Mouse (Mus musculus) liver, embryonic 13.5 days (tissue): ENCODE measurements around the gene Galk2. TPM values are rescaled to one million over a fixed set of nuclear protein-coding genes. Genes with fewer than 3 reads are reported as not detected.

Experiments used
- ATAC-seq: fragments of 200-750 bp; cut with Nextera tagmentation; 2 replicates; pipeline ENCODE4 v1.8.0; 2017; ENCODE audit warnings: low read depth, mild to moderate bottlenecking, moderate number of reproducible peaks, moderate library complexity
- DNase-seq: peaks from one replicate; pipeline ENCODE4 v3.0.0; 2022
- H3K27ac ChIP-seq: fragments of 300-500 bp; sonication (generic); 2 replicates; pipeline ENCODE4 v1.5.1; 2015; ENCODE audit warnings: moderate library complexity, mild to moderate bottlenecking, inconsistent platforms
- H3K27me3 ChIP-seq: fragments of 300-500 bp; sonication (generic); 2 replicates; pipeline ENCODE4 v1.6.1; 2015; ENCODE audit warnings: mild to moderate bottlenecking, inconsistent platforms
- H3K36me3 ChIP-seq: fragments of 300-500 bp; sonication (generic); 2 replicates; pipeline ENCODE4 v1.6.1; 2015; ENCODE audit warnings: mild to moderate bottlenecking, inconsistent platforms
- H3K4me1 ChIP-seq: fragments of 300-500 bp; sonication (generic); replicated peaks from 2 replicates; pipeline ENCODE4 v1.6.1; 2015; ENCODE audit warnings: inconsistent platforms
- H3K4me2 ChIP-seq: fragments of 300-500 bp; sonication (generic); 2 replicates; pipeline ENCODE4 v1.6.1; 2015; ENCODE audit warnings: inconsistent platforms, mild to moderate bottlenecking, moderate library complexity
- H3K4me3 ChIP-seq: fragments of 300-500 bp; sonication (generic); replicated peaks from 2 replicates; pipeline ENCODE4 v1.5.1; 2015; ENCODE audit warnings: mild to moderate bottlenecking, inconsistent platforms
- H3K9ac ChIP-seq: fragments of 300-500 bp; sonication (generic); 2 replicates; pipeline ENCODE4 v1.6.1; 2015; ENCODE audit warnings: mild to moderate bottlenecking, inconsistent platforms
- H3K9me3 ChIP-seq: fragments of 300-500 bp; sonication (generic); replicated peaks from 2 replicates; pipeline ENCODE4 v1.6.1; 2016; ENCODE audit warnings: inconsistent platforms
- WGBS: fragments of 180-500 bp; shearing (Covaris S2); methylation state at CpG from one replicate; pipeline ENCODE4 v1.1.7; 2015; ENCODE audit not compliant: insufficient replicate concordance; 5-methylcytosine and 5-hydroxymethylcytosine counted together
- polyA plus RNA-seq: library from polyadenylated mRNA; unstranded; fragments of >200 nt; fragmentation: Nextera tagmentation; extraction: Ambion mirVana; gene quantifications from 2 replicates; pipeline ENCODE4 v1.2.1, GENCODE M21; 2015

The Galk2 gene
- polyA plus RNA-seq, 1 experiment from 2014 or later: 11.2 TPM

DNA sequence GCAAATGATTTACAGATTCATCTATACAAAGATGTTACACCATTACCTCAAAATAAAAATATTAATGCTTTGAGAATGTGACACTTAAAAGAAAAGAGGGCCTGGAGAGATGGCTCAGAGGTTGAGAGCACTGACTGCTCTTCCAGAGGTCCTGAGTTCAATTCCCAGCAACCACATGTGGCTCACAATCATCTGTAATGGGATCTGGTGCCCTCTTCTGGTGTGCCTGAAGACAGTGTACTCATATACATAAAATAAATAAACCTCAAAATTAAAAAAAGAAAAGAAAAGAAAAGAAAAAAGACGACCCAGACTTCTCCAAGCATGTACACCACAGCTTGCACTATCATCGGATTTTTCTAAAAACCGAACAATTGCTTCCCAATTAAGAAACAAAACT is 1.2 kb upstream of the Galk2 start:
- Histone ChIP-seq H3K4me1 (peaks cover 34% of the 10 kb centered on the region), H3K4me2 (peak overlapping the region; percentile 65), H3K27ac (no peak overlapping the region), H3K9me3 (no peaks in the 10 kb centered on the region), H3K27me3 (no peaks in the 10 kb centered on the region), H3K9ac (peak overlapping the region; percentile 97), H3K4me3 (peak overlapping the region; percentile 97), H3K36me3 (no peaks in the 10 kb centered on the region)
- WGBS: 26% methylated on average over 3 of the region's 3 CpGs
- DNase-seq (no peak), ATAC-seq (no peak)

DNA sequence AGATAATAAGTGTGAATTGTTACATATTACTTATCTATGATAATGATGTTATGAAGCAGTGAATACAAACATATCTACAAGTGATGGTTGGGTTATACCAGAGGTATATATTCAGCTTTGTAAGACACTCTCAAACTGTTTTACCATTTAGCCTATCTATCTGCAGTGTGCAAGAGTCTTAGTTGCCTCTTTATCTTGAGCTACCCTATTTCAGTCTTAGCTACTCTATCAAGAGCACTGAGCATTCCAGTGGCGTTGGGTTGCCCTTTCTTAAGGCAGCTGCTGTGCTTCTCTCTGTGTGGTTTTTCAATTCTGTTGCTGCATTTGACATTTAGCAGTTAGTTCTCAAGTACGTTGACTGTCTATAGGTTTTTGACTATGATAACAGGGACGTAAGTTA is 4.9 kb downstream of the Galk2 start:
- peak overlapping the region; percentile 81 for H3K27ac ChIP-seq
- ATAC-seq (peak; percentile 51), DNase-seq (no peak)
- no peaks in the 10 kb centered on the region for H3K36me3 ChIP-seq
- H3K4me3 ChIP-seq: no peak overlapping the region
- 36% methylated on average over 3 of the region's 3 CpGs for WGBS
- H3K4me1 ChIP-seq: peaks cover 43% of the 10 kb centered on the region
- no peaks in the 10 kb centered on the region for H3K27me3 ChIP-seq
- no peaks in the 10 kb centered on the region for H3K9me3 ChIP-seq
- H3K9ac ChIP-seq: no peak overlapping the region
- peak overlapping the region; percentile 47 for H3K4me2 ChIP-seq

DNA sequence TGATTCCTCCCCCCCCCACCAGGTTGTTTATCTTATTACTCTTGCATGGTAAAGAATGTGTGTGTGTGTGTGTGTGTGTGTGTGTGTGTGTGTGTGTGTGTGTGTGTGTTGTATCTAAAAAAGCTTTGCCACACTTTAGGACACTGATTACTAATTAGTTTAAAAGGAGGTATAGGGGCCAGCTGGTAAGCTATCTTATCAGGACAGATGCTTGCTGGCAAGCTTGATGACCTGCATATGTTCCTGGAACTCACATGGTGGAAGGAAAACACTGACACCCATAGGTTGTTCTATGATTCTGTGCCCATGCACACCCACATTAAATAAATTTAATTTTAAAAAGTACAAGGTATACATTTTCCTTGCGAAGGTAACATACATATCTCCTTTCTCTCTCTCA is 5.6 kb downstream of the Galk2 start:
- no peaks in the 10 kb centered on the region for H3K36me3 ChIP-seq
- ATAC-seq (peak; percentile 88), DNase-seq (peak; percentile 53)
- H3K27me3 ChIP-seq: no peaks in the 10 kb centered on the region
- H3K9me3 ChIP-seq: no peaks in the 10 kb centered on the region
- H3K4me2 ChIP-seq: peak overlapping the region; percentile 47
- peak overlapping the region; percentile 81 for H3K27ac ChIP-seq
- no peak overlapping the region for H3K4me3 ChIP-seq
- WGBS: 64% methylated on average over 1 of the region's 1 CpGs
- H3K4me1 ChIP-seq: peaks cover 43% of the 10 kb centered on the region
- peak overlapping the region; percentile 52 for H3K9ac ChIP-seq

DNA sequence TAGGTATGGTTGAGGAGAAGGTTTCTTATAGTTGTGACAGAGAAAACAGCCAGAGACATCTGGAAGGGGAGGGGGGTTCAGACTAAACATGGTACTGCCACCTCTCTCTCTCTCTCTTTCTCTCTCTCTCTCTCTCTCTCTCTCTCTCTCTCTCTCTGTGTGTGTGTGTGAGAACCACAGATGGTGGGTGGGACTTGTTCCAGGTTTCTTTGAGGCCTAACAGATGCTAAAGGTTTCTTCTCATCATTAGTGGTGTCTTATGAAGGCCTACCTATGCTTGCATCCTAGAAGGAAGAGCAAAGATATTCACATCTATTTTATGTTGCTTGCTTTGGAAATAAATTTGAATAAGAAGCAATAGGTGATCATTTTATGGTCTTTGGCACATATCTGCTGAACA is 6.7 kb downstream of the Galk2 start:
- peak overlapping the region; percentile 76 for H3K4me2 ChIP-seq
- H3K4me3 ChIP-seq: peak overlapping the region; percentile 63
- peak overlapping the region; percentile 81; the same call in 1 of the 2 replicates for H3K27ac ChIP-seq
- H3K4me1 ChIP-seq: peaks cover 41% of the 10 kb centered on the region
- H3K27me3 ChIP-seq: no peaks in the 10 kb centered on the region
- no peaks in the 10 kb centered on the region for H3K36me3 ChIP-seq
- H3K9ac ChIP-seq: peak overlapping the region; percentile 66; the same call in 1 of the 2 replicates
- DNase-seq: no peak
- ATAC-seq: no peak
- H3K9me3 ChIP-seq: no peaks in the 10 kb centered on the region

DNA sequence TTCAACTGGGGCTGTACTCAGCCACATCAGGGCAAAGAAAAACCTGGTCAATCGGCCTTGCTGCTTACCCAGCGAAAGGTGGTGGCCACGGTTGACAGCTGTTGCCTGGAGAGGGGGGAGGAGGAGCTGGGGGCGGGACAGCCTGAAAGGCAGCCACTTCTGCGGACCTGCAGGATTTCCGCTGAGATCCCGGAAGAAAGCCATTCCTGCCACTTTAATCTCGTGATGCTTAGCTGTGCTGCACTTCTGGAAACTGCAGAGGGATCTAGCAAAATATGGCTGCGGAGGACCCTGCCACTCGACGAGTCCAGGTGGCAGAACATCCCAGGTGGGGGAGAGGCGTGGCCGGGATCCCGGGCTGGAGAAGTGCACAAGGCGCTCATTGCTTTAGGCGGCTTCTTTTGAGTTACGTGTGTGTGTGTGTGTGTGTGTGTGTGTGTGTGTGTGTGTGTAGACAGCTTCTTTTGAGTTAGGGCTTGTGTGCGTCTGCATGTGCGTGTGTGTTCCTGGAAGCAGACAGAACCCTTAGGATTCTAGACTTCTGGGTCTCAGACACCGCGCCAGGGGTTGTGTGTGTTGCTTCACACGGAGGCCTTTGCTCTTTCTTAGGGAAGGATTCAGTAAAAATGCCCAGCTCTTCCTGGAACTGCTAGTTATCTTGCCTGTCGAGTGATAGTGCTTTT is 7.3 kb downstream of the Galk2 start:
- peak overlapping the region; percentile 63 for H3K4me3 ChIP-seq
- H3K4me1 ChIP-seq: peaks cover 42% of the 10 kb centered on the region
- DNase-seq: peak; percentile 61
- peak overlapping the region; percentile 76 for H3K4me2 ChIP-seq
- ATAC-seq: peak; percentile 72
- no peak overlapping the region; the same call in 1 of the 2 replicates for H3K27ac ChIP-seq
- H3K27me3 ChIP-seq: no peaks in the 10 kb centered on the region
- H3K36me3 ChIP-seq: no peaks in the 10 kb centered on the region
- H3K9me3 ChIP-seq: no peaks in the 10 kb centered on the region
- H3K9ac ChIP-seq: peak overlapping the region; percentile 66
- 4% methylated on average over 23 of the region's 23 CpGs for WGBS

DNA sequence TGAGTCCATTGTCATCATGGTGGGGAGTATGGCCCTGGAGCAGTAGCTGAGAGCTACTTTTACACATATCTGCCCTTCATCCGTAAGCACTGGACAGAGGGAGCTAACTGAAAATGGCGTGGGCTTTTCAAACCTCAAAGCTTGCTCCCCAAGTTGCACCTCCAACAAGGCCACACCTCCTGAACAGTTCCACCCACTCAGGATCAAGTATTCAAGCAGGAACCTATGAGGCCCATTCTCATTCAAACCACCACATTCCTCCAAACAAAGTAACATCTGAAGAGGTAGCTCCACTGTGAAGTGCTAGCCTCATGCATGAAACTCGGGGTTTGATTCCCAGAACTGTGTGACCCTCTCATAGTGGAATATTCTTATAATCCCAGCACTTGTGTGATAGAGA is 9.4 kb downstream of the Galk2 start:
- Histone ChIP-seq H3K27me3 (no peaks in the 10 kb centered on the region), H3K9me3 (no peaks in the 10 kb centered on the region), H3K4me3 (no peak overlapping the region), H3K9ac (no peak overlapping the region), H3K4me2 (no peak overlapping the region), H3K27ac (no peak overlapping the region), H3K36me3 (no peaks in the 10 kb centered on the region), H3K4me1 (peaks cover 43% of the 10 kb centered on the region)
- no peak for ATAC-seq
- 75% methylated on average over 3 of the region's 3 CpGs for WGBS
- no peak for DNase-seq

DNA sequence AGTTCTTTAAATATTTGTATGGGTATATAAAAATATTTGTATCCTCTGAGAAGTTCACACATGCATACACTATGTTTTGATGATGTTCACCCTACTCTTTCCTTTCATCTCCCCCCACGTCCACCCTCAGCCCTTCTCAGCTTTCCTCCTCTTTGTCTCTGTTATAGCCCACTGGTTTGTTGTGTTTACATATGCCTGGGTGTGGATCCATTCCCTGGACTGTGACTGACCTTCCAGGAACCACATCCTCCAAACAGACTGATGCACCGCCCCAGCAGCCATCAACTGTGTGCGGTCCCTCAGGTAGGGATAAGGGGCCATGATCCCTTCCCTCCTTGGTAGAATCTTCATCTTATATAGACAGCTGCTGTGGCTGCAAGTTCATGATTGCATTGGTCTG is 11.2 kb downstream of the Galk2 start:
- H3K4me1 ChIP-seq: peaks cover 24% of the 10 kb centered on the region
- no peaks in the 10 kb centered on the region for H3K9me3 ChIP-seq
- WGBS: 70% methylated on average over 3 of the region's 3 CpGs
- H3K9ac ChIP-seq: no peak overlapping the region
- no peak overlapping the region for H3K27ac ChIP-seq
- no peak for ATAC-seq
- H3K27me3 ChIP-seq: no peaks in the 10 kb centered on the region
- no peaks in the 10 kb centered on the region for H3K36me3 ChIP-seq
- no peak overlapping the region for H3K4me2 ChIP-seq
- no peak for DNase-seq
- no peak overlapping the region for H3K4me3 ChIP-seq

DNA sequence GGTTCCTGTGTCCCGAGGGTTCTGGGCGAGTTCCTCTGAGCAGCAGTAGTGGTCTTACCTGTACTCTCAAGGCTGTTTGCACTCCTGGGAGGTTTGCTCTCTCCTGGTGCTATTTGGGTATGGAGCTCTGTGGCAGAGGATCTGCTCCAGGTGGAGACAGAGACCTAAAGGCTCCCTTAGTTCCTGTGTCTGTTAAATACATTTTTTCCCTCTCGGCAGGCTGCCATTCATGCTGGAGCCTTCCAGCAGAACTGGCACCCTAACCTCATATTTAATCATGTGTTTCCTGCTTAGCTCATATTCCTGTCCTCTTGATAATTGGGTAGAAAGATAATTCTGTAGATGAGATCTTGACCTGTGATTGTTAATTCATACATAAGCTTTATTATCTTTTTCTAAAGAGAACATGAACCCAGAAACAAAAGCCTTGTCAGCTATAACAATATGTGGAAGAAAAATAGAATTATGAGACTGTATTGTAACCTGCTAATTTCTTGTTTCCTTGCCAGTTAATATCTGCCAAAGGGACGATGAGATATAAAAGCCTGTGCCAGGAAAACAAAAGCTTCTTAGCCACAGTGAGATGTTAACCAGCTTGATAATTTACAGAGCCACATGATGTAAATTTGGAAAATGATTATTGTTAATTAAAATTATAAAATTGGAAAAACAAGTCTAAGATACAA is 27.1 kb downstream of the Galk2 start:
- ATAC-seq (no peak), DNase-seq (no peak)
- no peak overlapping the region for H3K4me3 ChIP-seq
- no peaks in the 10 kb centered on the region for H3K36me3 ChIP-seq
- H3K27ac ChIP-seq: no peak overlapping the region
- 71% methylated on average over 4 of the region's 4 CpGs for WGBS
- no peaks in the 10 kb centered on the region for H3K27me3 ChIP-seq
- H3K9me3 ChIP-seq: no peaks in the 10 kb centered on the region
- H3K4me1 ChIP-seq: no peaks in the 10 kb centered on the region
- H3K9ac ChIP-seq: no peak overlapping the region
- no peak overlapping the region for H3K4me2 ChIP-seq

DNA sequence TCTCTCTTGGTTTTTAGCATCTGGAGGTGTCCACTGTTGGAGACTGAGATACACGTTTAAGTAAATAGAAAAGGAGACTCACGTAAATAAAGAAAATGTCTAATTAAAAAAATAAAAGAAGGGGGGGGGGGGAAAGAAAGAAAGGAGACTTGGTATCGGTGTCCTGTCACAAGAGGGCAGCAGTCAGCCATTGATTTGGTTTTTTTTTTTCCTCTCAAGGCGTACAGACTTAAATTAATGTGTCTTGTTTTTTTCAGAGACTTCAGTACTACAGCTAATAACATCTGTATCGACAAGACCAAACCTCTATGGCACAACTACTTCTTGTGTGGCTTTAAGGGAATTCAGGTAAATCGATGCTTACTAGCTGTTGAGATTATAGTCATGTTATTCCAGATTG is 34.2 kb downstream of the Galk2 start:
- no peaks in the 10 kb centered on the region for H3K27me3 ChIP-seq
- H3K27ac ChIP-seq: no peak overlapping the region
- 0 out of 2 replicates have a peak, but pooled peaks cover 3% of the 10 kb centered on the region for H3K4me1 ChIP-seq
- H3K9ac ChIP-seq: no peak overlapping the region
- no peak for DNase-seq
- no peaks in the 10 kb centered on the region for H3K9me3 ChIP-seq
- WGBS: 51% methylated on average over 6 of the region's 6 CpGs
- ATAC-seq: no peak
- no peak overlapping the region for H3K4me3 ChIP-seq
- H3K4me2 ChIP-seq: no peak overlapping the region
- peaks cover 5% of the 10 kb centered on the region; the same call in 1 of the 2 replicates for H3K36me3 ChIP-seq

DNA sequence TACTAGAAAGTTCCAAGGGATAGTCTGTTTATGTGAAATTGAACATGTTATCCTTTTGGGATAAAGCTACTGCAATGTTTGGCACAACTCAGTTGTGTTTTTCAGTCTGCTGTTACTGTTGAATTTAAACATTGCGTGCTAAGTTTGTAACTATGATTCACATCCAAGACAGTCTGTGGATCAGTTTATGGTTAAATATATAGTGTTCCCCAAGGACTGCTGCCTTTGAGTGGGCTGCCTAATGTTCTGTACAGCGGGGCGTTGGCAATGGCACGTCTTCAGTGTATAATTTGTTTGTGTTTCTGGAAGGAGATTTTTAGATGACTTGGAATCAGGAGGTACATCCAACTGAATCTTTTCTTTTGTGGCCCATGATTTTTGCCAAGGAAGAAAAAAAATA is 36.2 kb downstream of the Galk2 start:
- ATAC-seq (no peak), DNase-seq (no peak)
- WGBS: 87% methylated on average over 4 of the region's 4 CpGs
- Histone ChIP-seq H3K27ac (no peak overlapping the region), H3K9ac (no peak overlapping the region), H3K4me3 (no peak overlapping the region), H3K27me3 (no peaks in the 10 kb centered on the region), H3K4me2 (no peak overlapping the region), H3K36me3 (peaks cover 5% of the 10 kb centered on the region; the same call in 1 of the 2 replicates), H3K9me3 (no peaks in the 10 kb centered on the region), H3K4me1 (peaks cover 5% of the 10 kb centered on the region)

DNA sequence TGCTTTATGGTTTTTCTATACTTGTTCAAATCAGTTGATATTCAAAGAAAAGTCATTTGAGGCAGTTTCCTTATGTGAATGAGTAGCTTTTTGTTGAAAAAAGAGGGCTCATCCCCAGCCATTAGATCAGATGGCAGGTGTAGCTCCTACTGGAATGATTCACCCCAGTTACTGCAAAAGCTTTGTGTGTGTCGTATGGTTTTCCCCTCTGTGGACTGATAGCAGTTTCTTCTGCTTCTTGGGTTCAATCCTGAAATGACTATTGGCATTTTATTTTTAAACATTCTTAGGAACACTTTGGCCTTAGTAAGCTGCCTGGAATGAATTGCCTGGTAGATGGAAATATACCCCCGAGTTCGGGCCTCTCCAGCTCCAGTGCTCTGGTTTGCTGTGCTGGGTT is 37.4 kb downstream of the Galk2 start:
- ATAC-seq (no peak), DNase-seq (no peak)
- no peak overlapping the region for H3K9ac ChIP-seq
- peaks cover 5% of the 10 kb centered on the region; the same call in 1 of the 2 replicates for H3K36me3 ChIP-seq
- H3K4me1 ChIP-seq: peaks cover 18% of the 10 kb centered on the region
- H3K27me3 ChIP-seq: no peaks in the 10 kb centered on the region
- H3K9me3 ChIP-seq: no peaks in the 10 kb centered on the region
- no peak overlapping the region for H3K27ac ChIP-seq
- H3K4me2 ChIP-seq: no peak overlapping the region
- no peak overlapping the region for H3K4me3 ChIP-seq
- WGBS: 78% methylated on average over 3 of the region's 3 CpGs
